Mouse (Mus musculus): ENCODE data around the gene Cdc42ep5. TPM values are rescaled to one million over a fixed set of nuclear protein-coding genes. Genes with fewer than 3 reads are reported as not detected.
"Not testable (repeated sequence)": the region's sequence is repeated elsewhere in the genome, so short reads cannot be mapped to it uniquely, and the experiment has no call there.

Cdc42ep5 gene
- polyA plus RNA-seq, 1 experiment, result 2.7 TPM

GRCm38 (mm10) chr7:4163571-4164072 lies 1.0 kb downstream of the Cdc42ep5 start:
- TF ChIP-seq POLR2A (IDR thresholded peaks at IDR 0.05; ENCODE audit: borderline replicate concordance, insufficient read depth, low read length) (no peak), CTCF (IDR thresholded peaks at IDR 0.05; ENCODE audit: borderline replicate concordance, insufficient read depth, low read depth, low read length) (no peak)
- Histone ChIP-seq H3K27ac (ENCODE audit: insufficient read depth, low read length) (no peak overlapping the region), H3K27me3 (ENCODE audit: control insufficient read depth, insufficient read depth, low read length) (no peaks in the 10 kb centered on the region), H3K4me1 (ENCODE audit: control insufficient read depth, insufficient read depth, low read length) (no peaks in the 10 kb centered on the region), H3K4me3 (replicated peaks; ENCODE audit: insufficient read depth, low read depth, low read length) (no peak overlapping the region)
- no peak for DNase-seq
- 4% methylated on average over 11 of the region's 11 CpGs for WGBS

DNA sequence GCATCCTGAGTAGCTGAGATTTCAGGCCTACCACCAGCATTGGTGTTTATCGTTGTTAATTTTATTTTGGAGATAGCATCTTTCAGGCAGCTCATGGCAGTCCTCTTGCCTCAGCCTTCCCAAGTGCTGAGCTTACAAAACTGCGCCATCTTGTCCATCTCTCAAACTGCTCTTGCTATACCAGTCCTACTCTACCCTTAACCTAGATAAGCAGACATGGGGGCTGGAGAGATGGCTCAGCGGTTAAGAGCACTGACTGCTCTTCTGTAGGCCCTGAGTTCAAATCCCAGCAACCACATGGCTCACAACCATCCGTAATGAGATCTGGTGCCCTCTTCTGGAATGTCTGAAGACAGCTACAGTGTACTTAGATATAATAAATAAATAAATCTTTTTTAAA lies 3.1 kb downstream of the Cdc42ep5 start:
- DNase-seq; H3K4me1 ChIP-seq (ENCODE audit: control insufficient read depth, insufficient read depth, low read length); H3K27me3 ChIP-seq (ENCODE audit: control insufficient read depth, insufficient read depth, low read length); H3K4me3 ChIP-seq (replicated peaks; ENCODE audit: insufficient read depth, low read depth, low read length); H3K27ac ChIP-seq (ENCODE audit: insufficient read depth, low read length): not testable (repeated sequence)
- 93% methylated on average over 4 of the region's 4 CpGs for WGBS

DNA sequence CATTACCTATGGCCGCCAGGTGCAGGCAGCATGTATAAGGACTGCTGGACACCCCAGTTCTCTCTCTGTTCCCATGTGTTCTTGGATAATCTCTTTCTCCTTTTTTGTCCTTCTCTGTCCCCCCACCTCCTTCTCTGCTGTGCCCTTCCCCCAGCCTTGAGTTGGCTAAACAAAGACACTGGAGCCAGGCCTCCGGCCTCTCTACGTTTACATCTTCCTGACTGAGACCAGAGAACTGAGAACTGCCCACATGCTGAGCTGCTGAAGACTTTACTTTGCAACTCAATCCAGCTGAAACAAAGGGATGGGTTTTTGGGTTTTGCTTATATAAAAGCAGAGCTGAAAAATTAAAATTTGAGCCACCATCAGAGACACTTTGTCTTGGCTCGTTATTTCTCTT lies 9.7 kb downstream of the Cdc42ep5 start:
- H3K27me3 ChIP-seq (ENCODE audit: control insufficient read depth, insufficient read depth, low read length), result no peaks in the 10 kb centered on the region
- 24% methylated on average over 4 of the region's 4 CpGs for WGBS
- no peak for TF ChIP-seq POLR2A (IDR thresholded peaks at IDR 0.05; ENCODE audit: borderline replicate concordance, insufficient read depth, low read length)
- no peak for TF ChIP-seq CTCF (IDR thresholded peaks at IDR 0.05; ENCODE audit: borderline replicate concordance, insufficient read depth, low read depth, low read length)
- no peak for DNase-seq
- no peak overlapping the region for H3K4me3 ChIP-seq (replicated peaks; ENCODE audit: insufficient read depth, low read depth, low read length)
- H3K27ac ChIP-seq (ENCODE audit: insufficient read depth, low read length), result no peak overlapping the region
- H3K4me1 ChIP-seq (ENCODE audit: control insufficient read depth, insufficient read depth, low read length), result no peaks in the 10 kb centered on the region

DNA sequence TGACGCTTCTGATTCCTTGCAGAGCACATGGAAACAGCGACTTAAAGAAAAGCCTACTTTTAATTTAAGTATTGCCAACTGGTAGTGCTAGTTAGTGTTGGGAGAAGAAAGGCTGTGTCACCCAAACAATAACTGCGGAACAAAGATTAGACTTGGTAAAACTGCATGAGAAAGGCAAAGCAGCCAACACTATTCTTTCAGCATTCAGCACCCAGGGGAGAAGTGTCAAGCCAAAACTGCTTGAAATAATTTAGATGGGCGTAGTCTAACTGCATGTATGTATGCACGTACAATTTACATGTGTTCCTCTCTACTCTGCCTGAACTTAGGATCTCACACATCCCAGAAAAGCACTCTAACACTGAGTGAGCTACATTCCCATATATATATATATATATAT lies 10.3 kb downstream of the Cdc42ep5 start:
- TF ChIP-seq CTCF (IDR thresholded peaks at IDR 0.05; ENCODE audit: borderline replicate concordance, insufficient read depth, low read depth, low read length) (no peak), POLR2A (IDR thresholded peaks at IDR 0.05; ENCODE audit: borderline replicate concordance, insufficient read depth, low read length) (no peak)
- 60% methylated on average over 5 of the region's 5 CpGs for WGBS
- Histone ChIP-seq H3K4me1 (ENCODE audit: control insufficient read depth, insufficient read depth, low read length) (no peaks in the 10 kb centered on the region), H3K4me3 (replicated peaks; ENCODE audit: insufficient read depth, low read depth, low read length) (no peak overlapping the region), H3K27me3 (ENCODE audit: control insufficient read depth, insufficient read depth, low read length) (no peaks in the 10 kb centered on the region), H3K27ac (ENCODE audit: insufficient read depth, low read length) (no peak overlapping the region)
- DNase-seq, result no peak

- Histone ChIP-seq H3K4me1 (ENCODE audit: control insufficient read depth, insufficient read depth, low read length) (peaks cover 6% of the 10 kb centered on the region; the same call in 1 of the 2 replicates), H3K27ac (ENCODE audit: insufficient read depth, low read length) (no peak overlapping the region; the same call in 1 of the 2 replicates), H3K27me3 (ENCODE audit: control insufficient read depth, insufficient read depth, low read length) (no peaks in the 10 kb centered on the region), H3K4me3 (replicated peaks; ENCODE audit: insufficient read depth, low read depth, low read length) (peak overlapping the region; percentile 98)
- TF ChIP-seq POLR2A (IDR thresholded peaks at IDR 0.05; ENCODE audit: borderline replicate concordance, insufficient read depth, low read length) (no peak), CTCF (IDR thresholded peaks at IDR 0.05; ENCODE audit: borderline replicate concordance, insufficient read depth, low read depth, low read length) (no peak)
- DNase-seq, result peak in 1 of 2 experiments; percentile 62
- WGBS, result 7% methylated on average over 22 of the region's 22 CpGs
These were observed 13.4 kb downstream of the Cdc42ep5 start for GRCm38 (mm10) chr7:4151241-4151640.

DNA sequence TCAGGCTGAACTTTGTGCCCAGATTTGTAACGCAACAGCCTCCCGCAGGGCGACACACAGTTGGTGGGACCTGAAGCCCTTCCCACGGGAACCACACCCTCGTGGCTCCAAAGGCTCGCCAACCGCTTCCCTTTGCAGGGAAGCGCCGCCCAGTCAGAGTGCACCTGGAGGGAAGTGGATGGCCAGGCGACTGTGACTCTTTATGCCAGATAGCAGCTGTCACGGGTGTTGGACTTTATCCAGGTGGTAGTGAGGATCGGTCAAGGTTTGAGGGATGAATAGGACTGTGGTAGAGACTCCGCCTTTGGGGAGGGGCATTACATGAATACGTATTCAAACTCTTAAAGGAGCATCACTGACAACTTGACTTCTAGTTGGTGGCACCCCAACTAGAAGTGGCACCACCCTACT lies 13.8 kb downstream of the Cdc42ep5 start:
- no peaks in the 10 kb centered on the region for H3K27me3 ChIP-seq (ENCODE audit: control insufficient read depth, insufficient read depth, low read length)
- H3K4me1 ChIP-seq (ENCODE audit: control insufficient read depth, insufficient read depth, low read length), result peaks cover 6% of the 10 kb centered on the region; the same call in 1 of the 2 replicates
- peak overlapping the region; percentile 98 for H3K4me3 ChIP-seq (replicated peaks; ENCODE audit: insufficient read depth, low read depth, low read length)
- peak; percentile 43; the same call in 1 of the 2 replicates for TF ChIP-seq POLR2A (IDR thresholded peaks at IDR 0.05; ENCODE audit: borderline replicate concordance, insufficient read depth, low read length)
- TF ChIP-seq CTCF (IDR thresholded peaks at IDR 0.05; ENCODE audit: borderline replicate concordance, insufficient read depth, low read depth, low read length), result no peak
- peak; percentile 80 to 89 for DNase-seq
- WGBS, result under 1% methylated on average over 14 of the region's 14 CpGs
- H3K27ac ChIP-seq (ENCODE audit: insufficient read depth, low read length), result peak overlapping the region; percentile 26

DNA sequence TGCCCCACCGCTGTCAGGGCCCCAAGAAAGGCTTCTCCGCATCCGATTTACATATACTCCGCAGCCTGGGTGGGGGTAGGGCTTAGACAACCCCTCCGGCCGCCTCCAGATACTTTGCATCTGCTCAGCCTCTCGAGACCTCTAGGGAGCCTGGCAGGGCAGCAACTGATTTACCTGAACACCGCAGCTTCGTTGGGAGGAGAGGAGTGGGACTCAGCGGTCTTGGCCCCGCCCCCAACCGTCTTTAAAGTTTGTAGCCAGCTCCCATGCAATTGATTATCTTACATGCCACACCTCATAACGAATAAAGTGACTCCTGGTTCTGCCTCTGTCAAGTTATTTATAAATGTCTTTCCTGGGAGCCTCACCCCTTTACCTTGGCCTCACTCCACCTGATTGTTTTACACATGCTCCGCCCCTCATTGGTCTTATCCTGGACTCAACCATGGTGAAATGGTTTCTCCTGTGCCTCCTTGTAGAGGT lies 14.6 kb downstream of the Cdc42ep5 start, which contains the start of gene Leng9:
Leng9 (minus strand) TSS at position 316 of the 483 bp plus-strand sequence.
- H3K4me3 ChIP-seq (replicated peaks; ENCODE audit: insufficient read depth, low read depth, low read length), result peak within 1 kb of the TSS; percentile 98
- DNase-seq, result peak; percentile 60 to 67
- no peaks in the 10 kb centered on the region for H3K27me3 ChIP-seq (ENCODE audit: control insufficient read depth, insufficient read depth, low read length)
- peaks cover 6% of the 10 kb centered on the region; the same call in 1 of the 2 replicates for H3K4me1 ChIP-seq (ENCODE audit: control insufficient read depth, insufficient read depth, low read length)
- peak within 1 kb of the TSS; percentile 100 for H3K27ac ChIP-seq (ENCODE audit: insufficient read depth, low read length)
- 2% methylated on average over 14 of the region's 14 CpGs for WGBS
- TF ChIP-seq POLR2A (IDR thresholded peaks at IDR 0.05; ENCODE audit: borderline replicate concordance, insufficient read depth, low read length), result no peak
- TF ChIP-seq CTCF (IDR thresholded peaks at IDR 0.05; ENCODE audit: borderline replicate concordance, insufficient read depth, low read depth, low read length), result no peak

Data from cerebellum, adult 2 months (tissue).